Mouse (Mus musculus): ENCODE results near the gene Plk3. TPM values are rescaled to one million over a fixed set of nuclear protein-coding genes. Genes with fewer than 3 reads are reported as not detected.

The Plk3 gene
- polyA plus RNA-seq, 1 experiment: 2.5 TPM

GRCm38 (mm10) chr4:117113237-117113636, 20.5 kb downstream of the Plk3 start:
- Histone ChIP-seq H3K4me3 (ENCODE audit: insufficient read depth, low read depth, low read length) (no peak overlapping the region), H3K4me1 (ENCODE audit: control insufficient read depth, insufficient read depth, insufficient read length, low read length) (no peaks in the 10 kb centered on the region), H3K27ac (replicated peaks; ENCODE audit: low read depth, low read length) (no peak overlapping the region)

- Histone ChIP-seq H3K27ac (replicated peaks; ENCODE audit: low read depth, low read length) (no peak overlapping the region), H3K4me3 (ENCODE audit: insufficient read depth, low read depth, low read length) (no peak overlapping the region), H3K4me1 (ENCODE audit: control insufficient read depth, insufficient read depth, insufficient read length, low read length) (no peaks in the 10 kb centered on the region)
Observed at GRCm38 (mm10) chr4:117110985-117111384, 22.8 kb downstream of the Plk3 start.

GRCm38 (mm10) chr4:117110249-117110648, 23.5 kb downstream of the Plk3 start:
- H3K4me3 ChIP-seq (ENCODE audit: insufficient read depth, low read depth, low read length): no peak overlapping the region
- H3K27ac ChIP-seq (replicated peaks; ENCODE audit: low read depth, low read length): no peak overlapping the region

GRCm38 (mm10) chr4:117109330-117109729, 24.4 kb downstream of the Plk3 start:
- no peak overlapping the region for H3K4me3 ChIP-seq (ENCODE audit: insufficient read depth, low read depth, low read length)
- H3K4me1 ChIP-seq (ENCODE audit: control insufficient read depth, insufficient read depth, insufficient read length, low read length): no peaks in the 10 kb centered on the region
- no peak overlapping the region for H3K27ac ChIP-seq (replicated peaks; ENCODE audit: low read depth, low read length)

More at GRCm38 (mm10) chr4:117110249-117110648, 23.5 kb downstream of the Plk3 start:
- no peaks in the 10 kb centered on the region for H3K4me1 ChIP-seq (ENCODE audit: control insufficient read depth, insufficient read depth, insufficient read length, low read length)

- Histone ChIP-seq H3K4me1 (ENCODE audit: control insufficient read depth, insufficient read depth, insufficient read length, low read length) (no peaks in the 10 kb centered on the region), H3K27ac (replicated peaks; ENCODE audit: low read depth, low read length) (no peak overlapping the region), H3K4me3 (ENCODE audit: insufficient read depth, low read depth, low read length) (no peak overlapping the region)
Observed at GRCm38 (mm10) chr4:117108524-117108849, 25.3 kb downstream of the Plk3 start.

- no peak overlapping the region for H3K27ac ChIP-seq (replicated peaks; ENCODE audit: low read depth, low read length)
- H3K4me1 ChIP-seq (ENCODE audit: control insufficient read depth, insufficient read depth, insufficient read length, low read length): no peaks in the 10 kb centered on the region
- H3K4me3 ChIP-seq (ENCODE audit: insufficient read depth, low read depth, low read length): no peak overlapping the region
Observed at GRCm38 (mm10) chr4:117107813-117108523, 25.8 kb downstream of the Plk3 start.

- Histone ChIP-seq H3K27ac (replicated peaks; ENCODE audit: low read depth, low read length) (no peak overlapping the region), H3K4me3 (ENCODE audit: insufficient read depth, low read depth, low read length) (no peak overlapping the region), H3K4me1 (ENCODE audit: control insufficient read depth, insufficient read depth, insufficient read length, low read length) (peaks cover 6% of the 10 kb centered on the region)
Observed at GRCm38 (mm10) chr4:117105127-117105526, 28.6 kb downstream of the Plk3 start.

GRCm38 (mm10) chr4:117104672-117105071, 29.1 kb downstream of the Plk3 start:
- peaks cover 6% of the 10 kb centered on the region for H3K4me1 ChIP-seq (ENCODE audit: control insufficient read depth, insufficient read depth, insufficient read length, low read length)
- H3K4me3 ChIP-seq (ENCODE audit: insufficient read depth, low read depth, low read length): no peak overlapping the region
- H3K27ac ChIP-seq (replicated peaks; ENCODE audit: low read depth, low read length): no peak overlapping the region

- Histone ChIP-seq H3K4me1 (ENCODE audit: control insufficient read depth, insufficient read depth, insufficient read length, low read length) (peaks cover 16% of the 10 kb centered on the region), H3K27ac (replicated peaks; ENCODE audit: low read depth, low read length) (0 out of 2 replicates have a peak overlapping the region, but pooled peaks have one; percentile 29), H3K4me3 (ENCODE audit: insufficient read depth, low read depth, low read length) (no peak overlapping the region)
Observed at GRCm38 (mm10) chr4:117101218-117101617, 32.5 kb downstream of the Plk3 start.

GRCm38 (mm10) chr4:117100036-117100435, 33.7 kb downstream of the Plk3 start:
- no peak overlapping the region for H3K4me3 ChIP-seq (ENCODE audit: insufficient read depth, low read depth, low read length)
- peaks cover 16% of the 10 kb centered on the region for H3K4me1 ChIP-seq (ENCODE audit: control insufficient read depth, insufficient read depth, insufficient read length, low read length)
- no peak overlapping the region for H3K27ac ChIP-seq (replicated peaks; ENCODE audit: low read depth, low read length)

GRCm38 (mm10) chr4:117098764-117099036, 35.1 kb downstream of the Plk3 start:
- H3K27ac ChIP-seq (replicated peaks; ENCODE audit: low read depth, low read length): peak overlapping the region; percentile 62; the same call in 1 of the 2 replicates
- H3K4me1 ChIP-seq (ENCODE audit: control insufficient read depth, insufficient read depth, insufficient read length, low read length): peaks cover 16% of the 10 kb centered on the region
- no peak overlapping the region for H3K4me3 ChIP-seq (ENCODE audit: insufficient read depth, low read depth, low read length)

GRCm38 (mm10) chr4:117097969-117098763, 35.6 kb downstream of the Plk3 start:
- Histone ChIP-seq H3K4me1 (ENCODE audit: control insufficient read depth, insufficient read depth, insufficient read length, low read length) (peaks cover 16% of the 10 kb centered on the region), H3K4me3 (ENCODE audit: insufficient read depth, low read depth, low read length) (no peak overlapping the region), H3K27ac (replicated peaks; ENCODE audit: low read depth, low read length) (peak overlapping the region; percentile 62)

GRCm38 (mm10) chr4:117096666-117097065, 37.1 kb downstream of the Plk3 start:
- Histone ChIP-seq H3K27ac (replicated peaks; ENCODE audit: low read depth, low read length) (peak overlapping the region; percentile 82), H3K4me1 (ENCODE audit: control insufficient read depth, insufficient read depth, insufficient read length, low read length) (peaks cover 14% of the 10 kb centered on the region), H3K4me3 (ENCODE audit: insufficient read depth, low read depth, low read length) (peak overlapping the region; percentile 69)

- Histone ChIP-seq H3K4me1 (ENCODE audit: control insufficient read depth, insufficient read depth, insufficient read length, low read length) (peaks cover 11% of the 10 kb centered on the region), H3K27ac (replicated peaks; ENCODE audit: low read depth, low read length) (peak within 1 kb of the TSS; percentile 82), H3K4me3 (ENCODE audit: insufficient read depth, low read depth, low read length) (peak within 1 kb of the TSS; percentile 69)
Observed at GRCm38 (mm10) chr4:117095551-117096452, 38.0 kb downstream of the Plk3 start, which contains the start of gene Ptch2. Gene Ptch2, plus strand, starts transcription at chr4:117096075.
